Mouse (Mus musculus) lung, adult 2 months (tissue): Measurements from ENCODE around the gene Rbfox3.

Source experiments
- CTCF ChIP-seq: fragments of 200-500 bp; IDR thresholded peaks from 2 replicates; pipeline ENCODE4 v1.5.1; 2011; ENCODE audit warnings: mild to moderate bottlenecking, low read length, control low read depth; ENCODE audit not compliant: insufficient read depth
- POLR2A ChIP-seq: fragments of 200-500 bp; IDR thresholded peaks from 2 replicates; pipeline ENCODE4 v1.6.1; 2011; ENCODE audit warnings: low read depth, mild to moderate bottlenecking, control low read depth, low read length, borderline replicate concordance; ENCODE audit errors: extremely low read depth

GRCm38 (mm10) chr11:118723166-118723565 lies 188.2 kb downstream of the Rbfox3 start:
- TF ChIP-seq CTCF = no peak
- no peak for TF ChIP-seq POLR2A
